ENCODE assay signal across 7 mouse cellular contexts in the genomic region with DNA sequence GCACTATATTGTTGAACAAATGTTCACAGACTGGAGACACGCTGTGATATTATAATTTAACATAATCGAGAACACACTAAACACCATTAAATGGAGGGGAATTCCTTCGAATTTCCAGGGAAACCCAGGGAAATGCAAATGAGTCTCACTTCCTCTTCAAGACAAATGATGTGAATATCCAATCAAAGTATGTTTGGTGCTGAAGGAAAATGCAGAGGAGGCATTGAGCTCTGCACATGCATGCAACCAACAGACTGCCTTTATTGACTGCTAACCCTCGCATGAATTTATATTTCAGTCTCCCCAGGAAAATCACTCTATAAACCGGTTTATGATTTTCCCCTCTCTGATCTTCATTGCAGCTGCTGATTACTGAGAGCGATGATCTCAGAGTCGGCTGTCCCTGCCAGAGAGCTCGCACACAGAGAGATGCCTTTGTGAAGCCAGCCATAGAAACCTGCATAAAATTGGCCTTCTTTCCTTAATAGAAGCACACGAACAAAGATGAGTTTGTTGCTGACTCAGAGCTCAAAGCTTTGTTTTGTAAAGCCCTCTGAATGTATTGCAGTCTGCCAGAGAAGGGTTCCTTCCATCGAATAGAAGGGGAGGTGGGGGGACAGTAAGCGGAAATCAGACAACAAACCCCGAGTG.
DNase-seq lines count a peak whose midpoint lies in the region; ATAC-seq lines count a peak whose summit lies in the region.

No protein-coding gene starts in this region.

- WGBS in forebrain, embryonic 12.5 days, result 8% methylated on average over 12 of the region's 12 CpGs
- WGBS in neural tube, embryonic 15.5 days, result 10% methylated on average over 12 of the region's 12 CpGs

- 0 out of 2 replicates have a peak overlapping the region, but pooled peaks have one; percentile 7 for H3K4me3 ChIP-seq in forebrain, embryonic 12.5 days (replicated peaks)
- peak overlapping the region; percentile 7; the same call in 1 of the 2 replicates for H3K4me3 ChIP-seq in neural tube, embryonic 15.5 days (replicated peaks)

- H3K9me3 ChIP-seq in forebrain, embryonic 12.5 days, result no peaks in the 10 kb centered on the region
- H3K9me3 ChIP-seq in neural tube, embryonic 15.5 days (replicated peaks), result no peaks in the 10 kb centered on the region

- H3K4me1 ChIP-seq in forebrain, embryonic 12.5 days, result peaks cover 23% of the 10 kb centered on the region
- peaks cover 20% of the 10 kb centered on the region; the same call in 1 of the 2 replicates for H3K4me1 ChIP-seq in neural tube, embryonic 15.5 days

- peak overlapping the region; percentile 45 for H3K4me2 ChIP-seq in forebrain, embryonic 12.5 days
- H3K4me2 ChIP-seq in neural tube, embryonic 15.5 days, result peak overlapping the region; percentile 45

- no peaks in the 10 kb centered on the region for H3K27me3 ChIP-seq in forebrain, embryonic 12.5 days
- no peaks in the 10 kb centered on the region for H3K27me3 ChIP-seq in neural tube, embryonic 15.5 days (replicated peaks)

- DNase-seq in cerebellum, postnatal 14 days, result peak; percentile 28 to 37
- peak; percentile 55 to 81 for DNase-seq in layer of hippocampus, postnatal 14 days (ENCODE audit: low spot score in 2 of 2)
- no peak for DNase-seq in ovary, postnatal 10 days (ENCODE audit: low spot score)
- DNase-seq in lung, adult 18-20 months, result no peak

- no peaks in the 10 kb centered on the region for H3K36me3 ChIP-seq in forebrain, embryonic 12.5 days (replicated peaks)
- no peaks in the 10 kb centered on the region for H3K36me3 ChIP-seq in neural tube, embryonic 15.5 days

- peak overlapping the region; percentile 94 for H3K27ac ChIP-seq in forebrain, embryonic 12.5 days
- H3K27ac ChIP-seq in neural tube, embryonic 15.5 days (replicated peaks), result peak overlapping the region; percentile 82

- peak overlapping the region; percentile 30; the same call in 1 of the 2 replicates for H3K9ac ChIP-seq in forebrain, embryonic 12.5 days
- peak overlapping the region; percentile 20; the same call in 1 of the 2 replicates for H3K9ac ChIP-seq in neural tube, embryonic 15.5 days (replicated peaks)

- peak; percentile 86 for ATAC-seq in forebrain, embryonic 12.5 days (ENCODE audit: low FRiP score)
- peak; percentile 91 for ATAC-seq in neural tube, embryonic 15.5 days (ENCODE audit: low FRiP score)
- no peak for ATAC-seq in granulocyte monocyte progenitor cell, adult 5-6 weeks (replicated peaks; ENCODE audit: poor library complexity, severe bottlenecking)

Comparison
In these comparisons a context has a peak if more than half of its experiments do, and no peak if none do; other contexts are left out.
1. DNase-seq: peak in cerebellum, postnatal 14 days (2 of 2) and layer of hippocampus, postnatal 14 days (2 of 2); none in ovary, postnatal 10 days (single experiment) and lung, adult 18-20 months (0 of 2).